Mouse (Mus musculus): ENCODE data around the gene Igflr1.

Gene Igflr1

GRCm38 (mm10) chr7:30564970-30565571, at the start of gene Igflr1:
Gene Igflr1, plus strand, starts transcription at chr7:30565427.
- no peak for DNase-seq

- DNase-seq = no peak
Observed at GRCm38 (mm10) chr7:30518325-30518724, 46.9 kb upstream of the Igflr1 start.

- peak; percentile 34 to 50 for DNase-seq
Observed at GRCm38 (mm10) chr7:30520396-30520795, 44.8 kb upstream of the Igflr1 start.

- no peak for DNase-seq
Observed at GRCm38 (mm10) chr7:30520856-30521255, 44.4 kb upstream of the Igflr1 start.

- DNase-seq = no peak
Observed at GRCm38 (mm10) chr7:30522871-30523270, 42.4 kb upstream of the Igflr1 start.

GRCm38 (mm10) chr7:30524487-30524886, 40.7 kb upstream of the Igflr1 start:
- no peak for DNase-seq

GRCm38 (mm10) chr7:30525954-30526353, 39.3 kb upstream of the Igflr1 start:
- DNase-seq = no peak

GRCm38 (mm10) chr7:30526399-30526798, 38.8 kb upstream of the Igflr1 start:
- no peak for DNase-seq

- DNase-seq = no peak
Observed at GRCm38 (mm10) chr7:30526981-30527380, 38.2 kb upstream of the Igflr1 start.

GRCm38 (mm10) chr7:30531291-30531815, 33.9 kb upstream of the Igflr1 start:
- DNase-seq = no peak

GRCm38 (mm10) chr7:30532931-30533330, 32.3 kb upstream of the Igflr1 start:
- peak; percentile 80 to 81 for DNase-seq

- no peak for DNase-seq
Observed at GRCm38 (mm10) chr7:30533941-30534632, 31.1 kb upstream of the Igflr1 start.

GRCm38 (mm10) chr7:30534633-30535577, 30.3 kb upstream of the Igflr1 start, which contains the start of gene Arhgap33:
Gene Arhgap33, minus strand, starts transcription at chr7:30535060.
- peak; percentile 97 for DNase-seq

- DNase-seq = no peak
Observed at GRCm38 (mm10) chr7:30540572-30540971, 24.7 kb upstream of the Igflr1 start.

GRCm38 (mm10) chr7:30544327-30544726, 20.9 kb upstream of the Igflr1 start:
- DNase-seq = no peak

GRCm38 (mm10) chr7:30549880-30550279, 15.3 kb upstream of the Igflr1 start:
- DNase-seq = no peak

GRCm38 (mm10) chr7:30550603-30551002, 14.6 kb upstream of the Igflr1 start:
- no peak for DNase-seq

- DNase-seq = peak in 1 of 2 experiments; percentile 67
Observed at GRCm38 (mm10) chr7:30551445-30552101, 13.7 kb upstream of the Igflr1 start.

- peak; percentile 99 for DNase-seq
Observed at GRCm38 (mm10) chr7:30552102-30553020, 12.9 kb upstream of the Igflr1 start, which contains the start of the genes Hspb6 and Proser3. Gene Hspb6, plus strand, starts transcription at chr7:30552178. Gene Proser3, minus strand, starts transcription at chr7:30552299.

GRCm38 (mm10) chr7:30553021-30553589, 12.1 kb upstream of the Igflr1 start:
- peak; percentile 51 to 58 for DNase-seq

All from kidney, postnatal 36 days (tissue).